Mouse (Mus musculus): ENCODE measurements around the gene Eif2s1. TPM values are rescaled to one million over a fixed set of nuclear protein-coding genes. Genes with fewer than 3 reads are reported as not detected.

Gene Eif2s1
- polyA plus RNA-seq, 2 experiments: 49.6 to 198 TPM

- Histone ChIP-seq H3K9me3 (ENCODE audit: control insufficient read depth, low read length) (no peaks in the 10 kb centered on the region; the same call in 1 of the 2 replicates), H3K4me3 (ENCODE audit: insufficient read depth in 1 of 2, low read depth in 2 of 2, low read length in 2 of 2) (peak overlapping the region; percentile 77 to 88), H3K36me3 (replicated peaks; ENCODE audit: control insufficient read depth, insufficient read depth, low read depth) (no peaks in the 10 kb centered on the region), H3K4me1 (replicated peaks; ENCODE audit: control insufficient read depth in 2 of 2, insufficient read depth in 2 of 2, low read length in 1 of 2) (peaks cover 60 to 71% of the 10 kb centered on the region in 2 experiments), H3K9ac (replicated peaks) (peak overlapping the region; percentile 81), H3K27me3 (ENCODE audit: control insufficient read depth, insufficient read depth, low read length) (peaks cover 4% of the 10 kb centered on the region), H3K4me2 (ENCODE audit: low read depth) (peak overlapping the region; percentile 92), H3K27ac (peak overlapping the region; percentile 97)
- 2% methylated on average over 37 of the region's 37 CpGs for WGBS (ENCODE audit: insufficient replicate concordance)
- peak; percentile 72 for ATAC-seq (ENCODE audit: insufficient read depth)
- TF ChIP-seq CTCF (IDR thresholded peaks at IDR 0.05; ENCODE audit: low read depth) (no peak), EP300 (IDR thresholded peaks at IDR 0.05; ENCODE audit: low read depth) (peak; percentile 62)
- DNase-seq (ENCODE audit: low read depth in 3 of 3, low spot score in 3 of 3): peak; percentile 86 to 90 (median 87)
These were observed 50.2 kb downstream of the Eif2s1 start for GRCm38 (mm10) chr12:78911707-78912417.

GRCm38 (mm10) chr12:78914458-78914857 is 52.8 kb downstream of the Eif2s1 start:
- Histone ChIP-seq H3K36me3 (replicated peaks; ENCODE audit: control insufficient read depth, insufficient read depth, low read depth) (no peaks in the 10 kb centered on the region), H3K4me2 (ENCODE audit: low read depth) (peak overlapping the region; percentile 92), H3K27me3 (ENCODE audit: control insufficient read depth, insufficient read depth, low read length) (peaks cover 4% of the 10 kb centered on the region), H3K9me3 (ENCODE audit: control insufficient read depth, low read length) (no peaks in the 10 kb centered on the region), H3K9ac (replicated peaks) (no peak overlapping the region), H3K4me3 (ENCODE audit: insufficient read depth in 1 of 2, low read depth in 2 of 2, low read length in 2 of 2) (0 out of 4 replicates have a peak overlapping the region, but pooled peaks of 1 of the 2 experiments have one; percentile 16), H3K4me1 (replicated peaks; ENCODE audit: control insufficient read depth in 2 of 2, insufficient read depth in 2 of 2, low read length in 1 of 2) (peaks cover 45 to 57% of the 10 kb centered on the region in 2 experiments), H3K27ac (peak overlapping the region; percentile 97)
- TF ChIP-seq CTCF (IDR thresholded peaks at IDR 0.05; ENCODE audit: low read depth) (no peak), EP300 (IDR thresholded peaks at IDR 0.05; ENCODE audit: low read depth) (no peak)
- no peak for DNase-seq (ENCODE audit: low read depth in 3 of 3, low spot score in 3 of 3)
- no peak for ATAC-seq (ENCODE audit: insufficient read depth)
- WGBS (ENCODE audit: insufficient replicate concordance): 68% methylated on average over 4 of the region's 4 CpGs

- TF ChIP-seq CTCF (IDR thresholded peaks at IDR 0.05; ENCODE audit: low read depth): no peak
- TF ChIP-seq EP300 (IDR thresholded peaks at IDR 0.05; ENCODE audit: low read depth): peak; percentile 53
- H3K9ac ChIP-seq (replicated peaks): peak overlapping the region; percentile 47
- H3K4me3 ChIP-seq (ENCODE audit: insufficient read depth in 1 of 2, low read depth in 2 of 2, low read length in 2 of 2): no peak overlapping the region; a peak in 1 of 4 replicates
- H3K4me2 ChIP-seq (ENCODE audit: low read depth): peak overlapping the region; percentile 58
- no peaks in the 10 kb centered on the region for H3K36me3 ChIP-seq (replicated peaks; ENCODE audit: control insufficient read depth, insufficient read depth, low read depth)
- ATAC-seq (ENCODE audit: insufficient read depth): peak; percentile 46
- H3K4me1 ChIP-seq (replicated peaks; ENCODE audit: control insufficient read depth in 2 of 2, insufficient read depth in 2 of 2, low read length in 1 of 2): peaks cover 34 to 46% of the 10 kb centered on the region in 2 experiments
- WGBS (ENCODE audit: insufficient replicate concordance): 20% methylated on average over 3 of the region's 3 CpGs
- peak; percentile 63 to 78 (median 63) for DNase-seq (ENCODE audit: low read depth in 3 of 3, low spot score in 3 of 3)
- H3K27me3 ChIP-seq (ENCODE audit: control insufficient read depth, insufficient read depth, low read length): peaks cover 4% of the 10 kb centered on the region
- H3K9me3 ChIP-seq (ENCODE audit: control insufficient read depth, low read length): no peaks in the 10 kb centered on the region
- peak overlapping the region; percentile 90 for H3K27ac ChIP-seq
These were observed 53.9 kb downstream of the Eif2s1 start for GRCm38 (mm10) chr12:78915561-78915960.

GRCm38 (mm10) chr12:78916278-78916677 is 54.7 kb downstream of the Eif2s1 start:
- H3K4me1 ChIP-seq (replicated peaks; ENCODE audit: control insufficient read depth in 2 of 2, insufficient read depth in 2 of 2, low read length in 1 of 2): peaks cover 33 to 42% of the 10 kb centered on the region in 2 experiments
- peaks cover 4% of the 10 kb centered on the region for H3K27me3 ChIP-seq (ENCODE audit: control insufficient read depth, insufficient read depth, low read length)
- peak overlapping the region; percentile 90 for H3K27ac ChIP-seq
- H3K9ac ChIP-seq (replicated peaks): no peak overlapping the region
- H3K4me3 ChIP-seq (ENCODE audit: insufficient read depth in 1 of 2, low read depth in 2 of 2, low read length in 2 of 2): no peak overlapping the region
- no peaks in the 10 kb centered on the region for H3K36me3 ChIP-seq (replicated peaks; ENCODE audit: control insufficient read depth, insufficient read depth, low read depth)
- ATAC-seq (ENCODE audit: insufficient read depth) (no peak), DNase-seq (ENCODE audit: low read depth in 3 of 3, low spot score in 3 of 3) (no peak)
- H3K4me2 ChIP-seq (ENCODE audit: low read depth): peak overlapping the region; percentile 5; the same call in 1 of the 2 replicates
- TF ChIP-seq CTCF (IDR thresholded peaks at IDR 0.05; ENCODE audit: low read depth) (peak; percentile 73), EP300 (IDR thresholded peaks at IDR 0.05; ENCODE audit: low read depth) (no peak)
- no peaks in the 10 kb centered on the region for H3K9me3 ChIP-seq (ENCODE audit: control insufficient read depth, low read length)
- 65% methylated on average over 3 of the region's 3 CpGs for WGBS (ENCODE audit: insufficient replicate concordance)
